Mouse (Mus musculus) embryonic facial prominence, embryonic 10.5 days (tissue): ENCODE measurements at regions not wholly inside any gene's neighbourhood (a gene's known extent, or its start where the extent isn't known, plus 50 kb on each side); places are given as distances from the start of the nearest gene placed in this dataset.
"Not testable (repeated sequence)": the region's sequence is repeated elsewhere in the genome, so short reads cannot be mapped to it uniquely, and the experiment has no call there.

Experiments used
- DNase-seq: peaks from one replicate; pipeline ENCODE4 v3.0.0-alpha.2; 2017; ENCODE audit warnings: low spot score
- H3K27ac ChIP-seq: fragments of 300-500 bp; sonication (generic); replicated peaks from 2 replicates; pipeline ENCODE4 v1.5.1; 2016; ENCODE audit warnings: mild to moderate bottlenecking
- H3K27me3 ChIP-seq: fragments of 300-500 bp; sonication (generic); replicated peaks from 2 replicates; pipeline ENCODE4 v1.6.1; 2016; ENCODE audit warnings: low read depth, mild to moderate bottlenecking; ENCODE audit not compliant: poor library complexity, severe bottlenecking
- H3K36me3 ChIP-seq: fragments of 300-500 bp; sonication (generic); replicated peaks from 2 replicates; pipeline ENCODE4 v1.6.1; 2016; ENCODE audit warnings: mild to moderate bottlenecking, moderate library complexity
- H3K4me1 ChIP-seq: fragments of 300-500 bp; sonication (generic); 2 replicates; pipeline ENCODE4 v1.6.1; 2016
- H3K4me3 ChIP-seq: fragments of 300-500 bp; sonication (generic); 2 replicates; pipeline ENCODE4 v1.5.1; 2016; ENCODE audit warnings: mild to moderate bottlenecking, moderate library complexity
- H3K9me3 ChIP-seq: fragments of 300-500 bp; sonication (generic); 2 replicates; pipeline ENCODE4 v1.6.1; 2016; ENCODE audit warnings: mild to moderate bottlenecking
- WGBS: fragments of 180-500 bp; shearing (Covaris S2); methylation state at CpG from one replicate; pipeline ENCODE4 v1.1.7; 2016; 5-methylcytosine and 5-hydroxymethylcytosine counted together

- peaks cover 44% of the 10 kb centered on the region; the same call in 1 of the 2 replicates for H3K9me3 ChIP-seq
- H3K27me3 ChIP-seq, H3K4me3 ChIP-seq, H3K36me3 ChIP-seq, DNase-seq, H3K4me1 ChIP-seq, H3K27ac ChIP-seq: not testable (repeated sequence)
- WGBS, result 86% methylated on average over 5 of the region's 5 CpGs
Measured at GRCm38 (mm10) chr14:19217916-19218315, 200.8 kb downstream of the Gm21738 start.

- WGBS, result 85% methylated on average over 4 of the region's 4 CpGs
- no peak for DNase-seq
- H3K27ac ChIP-seq, result no peak overlapping the region
- no peak overlapping the region for H3K4me3 ChIP-seq
- no peaks in the 10 kb centered on the region for H3K27me3 ChIP-seq
- no peaks in the 10 kb centered on the region for H3K36me3 ChIP-seq
- H3K9me3 ChIP-seq, result peaks cover 39% of the 10 kb centered on the region
- H3K4me1 ChIP-seq, result no peaks in the 10 kb centered on the region
Measured at GRCm38 (mm10) chr14:19208507-19208906, 210.2 kb downstream of the Gm21738 start.

- WGBS, result 72% methylated on average over 9 of the region's 9 CpGs
- H3K27ac ChIP-seq, H3K4me1 ChIP-seq, DNase-seq, H3K36me3 ChIP-seq, H3K4me3 ChIP-seq, H3K27me3 ChIP-seq: not testable (repeated sequence)
- H3K9me3 ChIP-seq, result peaks cover 16% of the 10 kb centered on the region
Measured at GRCm38 (mm10) chr14:19180203-19180602, 238.5 kb downstream of the Gm21738 start.

GRCm38 (mm10) chr14:19178060-19178459 is 240.7 kb downstream of the Gm21738 start:
- H3K4me1 ChIP-seq, H3K27ac ChIP-seq, H3K36me3 ChIP-seq, H3K4me3 ChIP-seq, H3K27me3 ChIP-seq, DNase-seq: not testable (repeated sequence)
- WGBS, result 70% methylated on average over 3 of the region's 3 CpGs
- peaks cover 12% of the 10 kb centered on the region for H3K9me3 ChIP-seq

- 10% methylated on average over 2 of the region's 2 CpGs for WGBS
- no peak overlapping the region for H3K4me3 ChIP-seq
- no peak overlapping the region for H3K27ac ChIP-seq
- peak; percentile 13 for DNase-seq
- H3K27me3 ChIP-seq, result no peaks in the 10 kb centered on the region
- peaks cover 6% of the 10 kb centered on the region; the same call in 1 of the 2 replicates for H3K9me3 ChIP-seq
- H3K36me3 ChIP-seq, result no peaks in the 10 kb centered on the region
- no peaks in the 10 kb centered on the region for H3K4me1 ChIP-seq
Measured at GRCm38 (mm10) chr14:19175288-19175687, 243.4 kb downstream of the Gm21738 start.

GRCm38 (mm10) chr14:19170300-19171022 is 248.3 kb downstream of the Gm21738 start:
- WGBS, result 66% methylated on average over 4 of the region's 4 CpGs
- not testable (repeated sequence) for DNase-seq, H3K4me1 ChIP-seq, H3K27ac ChIP-seq, H3K9me3 ChIP-seq, H3K36me3 ChIP-seq, H3K27me3 ChIP-seq, H3K4me3 ChIP-seq

GRCm38 (mm10) chr14:19166821-19167220 is 251.9 kb downstream of the Gm21738 start:
- H3K4me1 ChIP-seq, result no peaks in the 10 kb centered on the region
- H3K27ac ChIP-seq, result no peak overlapping the region
- H3K27me3 ChIP-seq, result no peaks in the 10 kb centered on the region
- H3K9me3 ChIP-seq, result peaks cover 5% of the 10 kb centered on the region; the same call in 1 of the 2 replicates
- H3K36me3 ChIP-seq, result no peaks in the 10 kb centered on the region
- no peak overlapping the region for H3K4me3 ChIP-seq
- DNase-seq, result no peak

- peaks cover 26% of the 10 kb centered on the region for H3K9me3 ChIP-seq
- H3K27me3 ChIP-seq, H3K4me1 ChIP-seq, H3K36me3 ChIP-seq, DNase-seq, H3K4me3 ChIP-seq, H3K27ac ChIP-seq: not testable (repeated sequence)
- WGBS, result 86% methylated on average over 6 of the region's 6 CpGs
Measured at GRCm38 (mm10) chr14:19139875-19140274, 245.8 kb upstream of the Ube2e2 start.

- WGBS, result 70% methylated on average over 1 of the region's 1 CpGs
Measured at GRCm38 (mm10) chr14:19131532-19131931, 237.5 kb upstream of the Ube2e2 start.

More at GRCm38 (mm10) chr14:19131532-19131931, 237.5 kb upstream of the Ube2e2 start:
- DNase-seq, result no peak
- no peak overlapping the region for H3K27ac ChIP-seq
- no peaks in the 10 kb centered on the region for H3K27me3 ChIP-seq
- no peaks in the 10 kb centered on the region for H3K36me3 ChIP-seq
- no peaks in the 10 kb centered on the region for H3K4me1 ChIP-seq
- H3K9me3 ChIP-seq, result peaks cover 29% of the 10 kb centered on the region
- no peak overlapping the region for H3K4me3 ChIP-seq
